Mouse (Mus musculus): ENCODE results near the gene Cend1. TPM values are rescaled to one million over a fixed set of nuclear protein-coding genes. Genes with fewer than 3 reads are reported as not detected.

Cend1 gene
- polyA plus RNA-seq, 1 experiment from 2014 or later: 1.6 TPM

DNA sequence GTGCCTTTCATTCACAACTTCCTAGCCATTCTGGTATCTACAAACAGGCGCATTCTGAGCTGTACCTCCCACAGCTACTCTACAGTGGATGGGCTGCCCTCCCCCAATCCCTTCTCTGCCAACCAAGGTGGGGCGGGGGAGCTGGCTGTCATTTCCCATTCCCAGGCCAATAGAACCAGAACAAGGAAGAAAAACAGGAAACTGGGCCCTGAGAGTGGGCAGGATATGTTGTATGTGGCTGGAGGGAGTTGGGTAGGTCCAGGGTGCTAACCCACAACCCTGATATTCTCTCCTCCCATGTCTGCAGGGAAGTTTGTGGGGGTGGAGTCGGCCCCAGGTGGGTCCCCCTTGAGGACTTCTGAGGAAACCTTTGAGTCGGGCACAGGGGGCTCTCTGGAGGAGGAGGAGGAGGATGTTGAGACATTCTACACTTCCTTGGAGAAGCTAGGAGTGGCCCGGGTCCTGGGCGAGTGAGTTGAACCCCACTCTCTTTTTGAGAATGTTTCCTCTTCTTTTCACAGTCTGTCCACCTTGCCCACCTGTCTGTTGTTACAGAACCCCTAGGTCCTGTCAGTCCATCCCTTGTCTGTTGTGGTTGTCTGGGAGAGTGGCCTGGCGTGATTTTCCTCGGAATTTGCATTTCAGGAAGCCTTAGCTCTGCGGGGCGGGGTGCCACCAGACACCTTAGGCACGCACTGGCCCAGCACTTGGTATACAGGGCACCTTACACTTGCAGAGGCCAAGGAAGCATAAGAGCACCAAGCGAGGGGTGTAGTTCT lies 34.7 kb upstream of the Cend1 start:
- peak; percentile 0; the same call in 1 of the 2 replicates for ATAC-seq (ENCODE audit: insufficient number of reproducible peaks, insufficient read depth, low FRiP score, low read depth)
- Histone ChIP-seq H3K27ac (replicated peaks in 1 of 2; ENCODE audit: control insufficient read depth in 1 of 2, insufficient read depth in 1 of 2, low read depth in 2 of 2, low read length in 2 of 2) (peak overlapping the region; percentile 45 to 73), H3K9me3 (ENCODE audit: control insufficient read depth, low read length) (no peaks in the 10 kb centered on the region), H3K9ac (ENCODE audit: low read length) (peak overlapping the region; percentile 65; the same call in 1 of the 2 replicates), H3K27me3 (ENCODE audit: control insufficient read depth, insufficient read depth, low read length) (peaks cover 30% of the 10 kb centered on the region), H3K4me2 (ENCODE audit: low read length) (peak overlapping the region; percentile 64), H3K4me1 (ENCODE audit: control insufficient read depth in 2 of 2, insufficient read depth in 2 of 2, low read length in 2 of 2) (peaks cover 31 to 50% of the 10 kb centered on the region in 2 experiments), H3K36me3 (ENCODE audit: control insufficient read depth, insufficient read depth, low read length) (peaks cover 13% of the 10 kb centered on the region), H3K4me3 (ENCODE audit: control insufficient read depth in 1 of 2, insufficient read depth in 1 of 2, low read depth in 1 of 2, low read length in 2 of 2) (peak overlapping the region; percentile 7 to 25)
- 31% methylated on average over 12 of the region's 12 CpGs for WGBS

DNA sequence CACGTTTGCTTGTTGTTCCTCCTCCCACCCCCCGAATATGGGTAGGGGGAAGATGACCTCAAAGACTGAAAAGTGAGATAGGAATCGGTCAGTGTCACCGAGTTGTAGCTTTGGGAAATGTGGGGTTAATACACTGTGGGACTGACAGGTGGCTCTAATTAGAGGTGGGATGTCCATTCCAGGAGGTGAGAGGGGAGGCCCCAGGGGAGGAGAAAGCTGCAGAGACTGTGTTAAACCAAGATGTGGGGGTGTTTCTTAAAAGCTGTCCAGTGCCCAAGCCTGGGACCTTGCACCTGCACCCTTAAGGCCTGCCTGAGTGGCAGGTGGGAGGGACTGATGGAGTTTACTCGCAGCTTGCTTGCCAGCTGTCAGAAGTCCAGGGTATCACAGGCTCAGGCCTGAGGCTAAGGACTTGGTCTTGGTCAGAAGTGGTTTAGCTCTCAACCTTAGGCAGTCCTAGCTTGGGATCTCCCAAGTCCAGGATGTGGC lies 33.1 kb upstream of the Cend1 start:
- H3K36me3 ChIP-seq (ENCODE audit: control insufficient read depth, insufficient read depth, low read length): peaks cover 23% of the 10 kb centered on the region
- H3K27me3 ChIP-seq (ENCODE audit: control insufficient read depth, insufficient read depth, low read length): peaks cover 30% of the 10 kb centered on the region
- peak overlapping the region; percentile 97 for H3K4me2 ChIP-seq (ENCODE audit: low read length)
- 17% methylated on average over 5 of the region's 5 CpGs for WGBS
- H3K4me3 ChIP-seq (ENCODE audit: control insufficient read depth in 1 of 2, insufficient read depth in 1 of 2, low read depth in 1 of 2, low read length in 2 of 2): peak overlapping the region; percentile 57 to 61
- H3K4me1 ChIP-seq (ENCODE audit: control insufficient read depth in 2 of 2, insufficient read depth in 2 of 2, low read length in 2 of 2): peaks cover 22 to 42% of the 10 kb centered on the region in 2 experiments; a peak in 3 of 4 replicates
- no peaks in the 10 kb centered on the region for H3K9me3 ChIP-seq (ENCODE audit: control insufficient read depth, low read length)
- peak overlapping the region; percentile 77 for H3K9ac ChIP-seq (ENCODE audit: low read length)
- no peak overlapping the region for H3K27ac ChIP-seq (replicated peaks in 1 of 2; ENCODE audit: control insufficient read depth in 1 of 2, insufficient read depth in 1 of 2, low read depth in 2 of 2, low read length in 2 of 2)
- ATAC-seq (ENCODE audit: insufficient number of reproducible peaks, insufficient read depth, low FRiP score, low read depth): no peak

GRCm38 (mm10) chr7:141461521-141462332 lies 32.4 kb upstream of the Cend1 start:
- Histone ChIP-seq H3K4me1 (ENCODE audit: control insufficient read depth in 2 of 2, insufficient read depth in 2 of 2, low read length in 2 of 2) (peaks cover 19 to 38% of the 10 kb centered on the region in 2 experiments; a peak in 3 of 4 replicates), H3K9ac (ENCODE audit: low read length) (peak overlapping the region; percentile 77), H3K4me3 (ENCODE audit: control insufficient read depth in 1 of 2, insufficient read depth in 1 of 2, low read depth in 1 of 2, low read length in 2 of 2) (peak overlapping the region; percentile 57 to 61), H3K27me3 (ENCODE audit: control insufficient read depth, insufficient read depth, low read length) (peaks cover 30% of the 10 kb centered on the region), H3K36me3 (ENCODE audit: control insufficient read depth, insufficient read depth, low read length) (peaks cover 25% of the 10 kb centered on the region), H3K4me2 (ENCODE audit: low read length) (peak overlapping the region; percentile 97), H3K27ac (replicated peaks in 1 of 2; ENCODE audit: control insufficient read depth in 1 of 2, insufficient read depth in 1 of 2, low read depth in 2 of 2, low read length in 2 of 2) (peak overlapping the region in 1 of 2 experiments; percentile 44; a peak in 2 of 4 replicates), H3K9me3 (ENCODE audit: control insufficient read depth, low read length) (no peaks in the 10 kb centered on the region)
- 1% methylated on average over 58 of the region's 59 CpGs for WGBS
- ATAC-seq (ENCODE audit: insufficient number of reproducible peaks, insufficient read depth, low FRiP score, low read depth): no peak

- peaks cover 30% of the 10 kb centered on the region for H3K27me3 ChIP-seq (ENCODE audit: control insufficient read depth, insufficient read depth, low read length)
These were observed 31.3 kb upstream of the Cend1 start, which contains the start of gene Cracr2b for GRCm38 (mm10) chr7:141460391-141461113. Cracr2b (plus strand) TSS chr7:141461094.

GRCm38 (mm10) chr7:141460001-141460390 lies 30.7 kb upstream of the Cend1 start:
- H3K9ac ChIP-seq (ENCODE audit: low read length): no peak overlapping the region
- WGBS: 66% methylated on average over 5 of the region's 5 CpGs
- no peak overlapping the region for H3K4me3 ChIP-seq (ENCODE audit: control insufficient read depth in 1 of 2, insufficient read depth in 1 of 2, low read depth in 1 of 2, low read length in 2 of 2)
- peaks cover 30% of the 10 kb centered on the region for H3K27me3 ChIP-seq (ENCODE audit: control insufficient read depth, insufficient read depth, low read length)
- H3K36me3 ChIP-seq (ENCODE audit: control insufficient read depth, insufficient read depth, low read length): peaks cover 25% of the 10 kb centered on the region
- H3K27ac ChIP-seq (replicated peaks in 1 of 2; ENCODE audit: control insufficient read depth in 1 of 2, insufficient read depth in 1 of 2, low read depth in 2 of 2, low read length in 2 of 2): no peak overlapping the region
- H3K9me3 ChIP-seq (ENCODE audit: control insufficient read depth, low read length): no peaks in the 10 kb centered on the region
- H3K4me1 ChIP-seq (ENCODE audit: control insufficient read depth in 2 of 2, insufficient read depth in 2 of 2, low read length in 2 of 2): peaks cover 21 to 36% of the 10 kb centered on the region in 2 experiments; a peak in 3 of 4 replicates
- ATAC-seq (ENCODE audit: insufficient number of reproducible peaks, insufficient read depth, low FRiP score, low read depth): no peak
- no peak overlapping the region for H3K4me2 ChIP-seq (ENCODE audit: low read length)

More at GRCm38 (mm10) chr7:141460391-141461113, 31.3 kb upstream of the Cend1 start, which contains the start of gene Cracr2b:
- ATAC-seq (ENCODE audit: insufficient number of reproducible peaks, insufficient read depth, low FRiP score, low read depth): no peak
- peak within 1 kb of the TSS; percentile 57 to 61 for H3K4me3 ChIP-seq (ENCODE audit: control insufficient read depth in 1 of 2, insufficient read depth in 1 of 2, low read depth in 1 of 2, low read length in 2 of 2)
- H3K4me1 ChIP-seq (ENCODE audit: control insufficient read depth in 2 of 2, insufficient read depth in 2 of 2, low read length in 2 of 2): peaks cover 21 to 42% of the 10 kb centered on the region in 2 experiments; a peak in 3 of 4 replicates
- 73% methylated on average over 15 of the region's 15 CpGs for WGBS
- peaks cover 25% of the 10 kb centered on the region for H3K36me3 ChIP-seq (ENCODE audit: control insufficient read depth, insufficient read depth, low read length)
- peak within 1 kb of the TSS; percentile 77 for H3K9ac ChIP-seq (ENCODE audit: low read length)
- peak within 1 kb of the TSS in 1 of 2 experiments; percentile 44; a peak in 2 of 4 replicates for H3K27ac ChIP-seq (replicated peaks in 1 of 2; ENCODE audit: control insufficient read depth in 1 of 2, insufficient read depth in 1 of 2, low read depth in 2 of 2, low read length in 2 of 2)
- peak within 1 kb of the TSS; percentile 97 for H3K4me2 ChIP-seq (ENCODE audit: low read length)
- no peaks in the 10 kb centered on the region for H3K9me3 ChIP-seq (ENCODE audit: control insufficient read depth, low read length)

DNA sequence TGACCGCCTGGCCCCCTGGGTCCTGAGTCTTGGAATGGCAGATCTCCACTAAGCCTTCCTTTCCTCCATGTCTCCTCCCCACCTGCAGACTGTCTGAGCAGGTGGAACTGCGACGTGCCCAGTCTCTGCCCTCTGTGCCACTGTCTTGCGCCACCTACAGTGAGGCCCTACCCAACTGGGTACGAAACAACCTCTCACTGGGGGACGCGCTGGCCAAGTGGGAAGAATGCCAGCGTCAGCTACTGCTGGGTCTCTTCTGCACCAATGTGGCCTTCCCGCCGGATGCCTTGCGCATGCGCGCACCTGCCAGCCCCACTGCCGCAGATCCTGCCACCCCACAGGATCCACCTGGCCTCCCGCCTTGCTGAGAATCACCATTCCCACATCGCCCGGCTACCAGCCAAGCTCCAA lies 30.0 kb upstream of the Cend1 start:
- peaks cover 25% of the 10 kb centered on the region for H3K36me3 ChIP-seq (ENCODE audit: control insufficient read depth, insufficient read depth, low read length)
- no peak overlapping the region for H3K27ac ChIP-seq (replicated peaks in 1 of 2; ENCODE audit: control insufficient read depth in 1 of 2, insufficient read depth in 1 of 2, low read depth in 2 of 2, low read length in 2 of 2)
- H3K9me3 ChIP-seq (ENCODE audit: control insufficient read depth, low read length): no peaks in the 10 kb centered on the region
- no peak for ATAC-seq (ENCODE audit: insufficient number of reproducible peaks, insufficient read depth, low FRiP score, low read depth)
- H3K4me3 ChIP-seq (ENCODE audit: control insufficient read depth in 1 of 2, insufficient read depth in 1 of 2, low read depth in 1 of 2, low read length in 2 of 2): no peak overlapping the region
- no peak overlapping the region for H3K9ac ChIP-seq (ENCODE audit: low read length)
- 85% methylated on average over 17 of the region's 17 CpGs for WGBS
- no peak overlapping the region for H3K4me2 ChIP-seq (ENCODE audit: low read length)
- peaks cover 18 to 35% of the 10 kb centered on the region in 2 experiments; a peak in 3 of 4 replicates for H3K4me1 ChIP-seq (ENCODE audit: control insufficient read depth in 2 of 2, insufficient read depth in 2 of 2, low read length in 2 of 2)
- peaks cover 27% of the 10 kb centered on the region for H3K27me3 ChIP-seq (ENCODE audit: control insufficient read depth, insufficient read depth, low read length)

GRCm38 (mm10) chr7:141458661-141459060 lies 29.4 kb upstream of the Cend1 start:
- no peak overlapping the region for H3K9ac ChIP-seq (ENCODE audit: low read length)
- ATAC-seq (ENCODE audit: insufficient number of reproducible peaks, insufficient read depth, low FRiP score, low read depth): no peak
- no peak overlapping the region for H3K27ac ChIP-seq (replicated peaks in 1 of 2; ENCODE audit: control insufficient read depth in 1 of 2, insufficient read depth in 1 of 2, low read depth in 2 of 2, low read length in 2 of 2)
- no peaks in the 10 kb centered on the region for H3K9me3 ChIP-seq (ENCODE audit: control insufficient read depth, low read length)
- 86% methylated on average over 11 of the region's 11 CpGs for WGBS
- no peak overlapping the region for H3K4me2 ChIP-seq (ENCODE audit: low read length)
- peaks cover 25% of the 10 kb centered on the region for H3K36me3 ChIP-seq (ENCODE audit: control insufficient read depth, insufficient read depth, low read length)
- peaks cover 16 to 33% of the 10 kb centered on the region in 2 experiments; a peak in 3 of 4 replicates for H3K4me1 ChIP-seq (ENCODE audit: control insufficient read depth in 2 of 2, insufficient read depth in 2 of 2, low read length in 2 of 2)
- no peak overlapping the region for H3K4me3 ChIP-seq (ENCODE audit: control insufficient read depth in 1 of 2, insufficient read depth in 1 of 2, low read depth in 1 of 2, low read length in 2 of 2)
- peaks cover 21% of the 10 kb centered on the region for H3K27me3 ChIP-seq (ENCODE audit: control insufficient read depth, insufficient read depth, low read length)
